Mouse (Mus musculus) kidney, adult 2 months (tissue): ENCODE measurements around the gene Mri1. TPM values are rescaled to one million over a fixed set of nuclear protein-coding genes. Genes with fewer than 3 reads are reported as not detected.
A peak's percentile ranks its signal among the peaks of the same experiment; 100 is the strongest.

ENCODE experiments used
- DNase-seq: peaks from one replicate; pipeline ENCODE4 v3.0.0; 2021
- H3K27ac ChIP-seq: fragments of 200-500 bp; 2 replicates; pipeline ENCODE4 v1.5.1; 2012; ENCODE audit warnings: low read depth, low read length, control low read depth, inconsistent platforms; ENCODE audit not compliant: insufficient read depth
- H3K27me3 ChIP-seq: fragments of 200-500 bp; replicated peaks from 2 replicates; pipeline ENCODE4 v1.6.1; 2012; ENCODE audit warnings: mild to moderate bottlenecking, moderate library complexity, low read length, inconsistent platforms; ENCODE audit not compliant: control insufficient read depth, insufficient read depth
- H3K36me3 ChIP-seq: fragments of 200-500 bp; 2 replicates; pipeline ENCODE4 v1.6.1; 2012; ENCODE audit warnings: mild to moderate bottlenecking, moderate library complexity, low read length, inconsistent platforms; ENCODE audit not compliant: control insufficient read depth, insufficient read depth
- H3K4me1 ChIP-seq: fragments of 200-500 bp; 2 replicates; pipeline ENCODE4 v1.6.1; 2011; ENCODE audit warnings: low read length; ENCODE audit not compliant: control insufficient read depth, insufficient read depth
- H3K4me3 ChIP-seq: fragments of 200-500 bp; 2 replicates; pipeline ENCODE4 v1.5.1; 2011; ENCODE audit warnings: mild to moderate bottlenecking, low read depth, low read length, control low read depth; ENCODE audit not compliant: insufficient read depth
- CTCF ChIP-seq: fragments of 200-500 bp; conservative IDR thresholded peaks from 2 replicates; pipeline ENCODE4 v1.5.1; 2011; ENCODE audit warnings: low read depth, mild to moderate bottlenecking, control low read depth, low read length, moderate library complexity, mixed read lengths; ENCODE audit not compliant: insufficient read depth, insufficient read length
- POLR2A ChIP-seq: fragments of 200-500 bp; IDR thresholded peaks from one replicate; pipeline ENCODE4 v1.6.1; 2011; ENCODE audit warnings: low read depth, low read length, control low read depth
- WGBS: fragments of 180-500 bp; shearing (Covaris S2); methylation state at CpG from one replicate; pipeline ENCODE4 v1.1.7; 2018; 5-methylcytosine and 5-hydroxymethylcytosine counted together
- polyA plus RNA-seq: library from polyadenylated mRNA; depleted of rRNA; stranded (reverse); fragments of >200 nt; gene quantifications from 2 replicates; pipeline ENCODE4 v1.2.3, GENCODE M21; 2012

Mri1 gene
- polyA plus RNA-seq, 1 experiment: 39.3 TPM

- H3K27ac ChIP-seq: no peak overlapping the region
- 89% methylated on average over 5 of the region's 5 CpGs for WGBS
- no peak for TF ChIP-seq POLR2A
- no peak for TF ChIP-seq CTCF
- no peak for DNase-seq
- H3K4me1 ChIP-seq: no peaks in the 10 kb centered on the region
- no peaks in the 10 kb centered on the region for H3K27me3 ChIP-seq
- no peak overlapping the region for H3K4me3 ChIP-seq
- peaks cover 1% of the 10 kb centered on the region; the same call in 1 of the 2 replicates for H3K36me3 ChIP-seq
These were observed 39.0 kb downstream of the Mri1 start for GRCm38 (mm10) chr8:84218143-84218542.

DNA sequence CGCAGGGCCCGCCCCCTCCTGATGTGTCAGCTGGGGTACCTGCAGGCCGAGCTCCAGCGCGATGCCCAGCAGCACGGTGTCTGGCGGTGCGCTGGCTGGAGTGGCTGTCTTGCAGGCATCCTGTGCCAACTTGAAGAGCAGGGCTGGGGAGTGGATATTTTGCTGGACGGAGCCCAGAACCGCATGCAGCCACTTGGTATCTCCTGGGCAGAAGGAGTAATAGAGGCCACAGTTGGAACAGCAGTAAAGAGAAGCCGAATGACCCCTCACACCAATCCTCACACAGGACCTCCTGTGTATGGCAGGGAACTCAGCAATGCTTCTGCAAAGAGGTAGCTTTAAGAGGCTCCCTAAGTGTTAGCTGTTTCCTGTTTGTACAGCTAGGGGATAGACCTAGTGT is 39.9 kb downstream of the Mri1 start:
- DNase-seq: no peak

GRCm38 (mm10) chr8:84213277-84213676 is 43.8 kb downstream of the Mri1 start:
- 93% methylated on average over 4 of the region's 4 CpGs for WGBS
- Histone ChIP-seq H3K27me3 (no peaks in the 10 kb centered on the region), H3K4me1 (peaks cover 7% of the 10 kb centered on the region), H3K27ac (no peak overlapping the region), H3K36me3 (peaks cover 1% of the 10 kb centered on the region; the same call in 1 of the 2 replicates), H3K4me3 (no peak overlapping the region)
- no peak for DNase-seq
- no peak for TF ChIP-seq POLR2A
- TF ChIP-seq CTCF: no peak

More for the DNA sequence above, 39.9 kb downstream of the Mri1 start:
- Histone ChIP-seq H3K27me3 (no peaks in the 10 kb centered on the region), H3K4me3 (no peak overlapping the region), H3K27ac (no peak overlapping the region), H3K4me1 (no peaks in the 10 kb centered on the region), H3K36me3 (peaks cover 1% of the 10 kb centered on the region; the same call in 1 of the 2 replicates)
- 96% methylated on average over 11 of the region's 11 CpGs for WGBS
- TF ChIP-seq POLR2A: no peak

GRCm38 (mm10) chr8:84211881-84212563 is 45.1 kb downstream of the Mri1 start:
- Histone ChIP-seq H3K36me3 (peaks cover 1% of the 10 kb centered on the region; the same call in 1 of the 2 replicates), H3K27me3 (no peaks in the 10 kb centered on the region), H3K27ac (no peak overlapping the region), H3K4me3 (no peak overlapping the region), H3K4me1 (peaks cover 16% of the 10 kb centered on the region)
- no peak for DNase-seq
- 86% methylated on average over 31 of the region's 31 CpGs for WGBS
- TF ChIP-seq POLR2A (no peak), CTCF (no peak)

DNA sequence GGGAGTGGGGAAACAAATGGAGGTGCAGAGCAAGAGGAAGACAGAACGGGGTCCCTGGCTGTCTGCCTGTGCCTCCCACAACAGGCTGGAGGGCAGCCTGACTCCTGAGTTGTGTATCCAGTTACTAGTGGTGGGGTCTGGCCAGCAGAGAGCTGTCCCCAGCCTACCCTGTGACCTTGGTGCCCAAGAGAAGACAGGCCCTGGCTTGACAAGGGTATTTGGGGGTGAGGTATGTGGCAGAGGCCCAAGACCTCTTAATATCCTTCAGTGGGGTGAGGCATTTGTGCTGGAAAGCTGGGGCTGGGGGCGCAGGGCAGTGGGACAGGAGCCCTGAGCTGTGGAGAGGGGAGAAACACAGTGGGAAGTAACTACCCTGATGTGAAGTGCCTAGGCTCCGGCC is 45.9 kb downstream of the Mri1 start:
- DNase-seq: no peak
- Histone ChIP-seq H3K4me1 (peaks cover 16% of the 10 kb centered on the region), H3K4me3 (no peak overlapping the region), H3K27me3 (no peaks in the 10 kb centered on the region), H3K36me3 (no peaks in the 10 kb centered on the region), H3K27ac (no peak overlapping the region)
- 80% methylated on average over 3 of the region's 3 CpGs for WGBS
- no peak for TF ChIP-seq POLR2A
- no peak for TF ChIP-seq CTCF

DNA sequence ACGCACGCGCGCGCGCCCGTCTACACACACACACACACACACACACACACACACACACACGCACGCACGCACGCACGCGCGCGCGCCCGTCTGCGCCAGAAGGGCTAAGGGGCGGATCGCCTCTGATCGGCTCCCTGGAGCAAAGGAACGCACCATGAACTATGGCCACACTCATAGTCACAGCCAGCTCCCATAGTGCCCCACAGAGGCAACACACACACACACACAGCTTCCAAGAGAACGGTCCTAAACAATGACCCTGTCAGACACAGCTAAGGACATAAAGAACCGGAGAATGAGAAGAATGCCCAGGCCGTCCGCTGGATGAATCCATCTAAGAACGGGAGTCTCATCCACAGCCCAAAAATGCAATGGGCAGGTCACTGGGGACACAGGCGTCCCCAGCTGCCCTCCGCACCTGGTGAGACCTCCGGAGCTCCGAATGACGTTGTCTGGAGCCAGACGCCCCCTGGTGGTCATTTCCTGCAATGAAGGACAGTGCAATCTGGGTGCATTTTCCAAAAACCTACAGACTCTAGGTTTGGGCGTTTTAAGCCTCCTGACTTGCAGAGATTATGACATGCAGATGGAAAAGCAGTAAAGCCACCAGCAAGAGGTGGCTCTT is 46.8 kb downstream of the Mri1 start:
- Histone ChIP-seq H3K27ac (no peak overlapping the region), H3K4me1 (peaks cover 16% of the 10 kb centered on the region), H3K36me3 (no peaks in the 10 kb centered on the region), H3K4me3 (no peak overlapping the region), H3K27me3 (no peaks in the 10 kb centered on the region)
- TF ChIP-seq POLR2A: no peak
- TF ChIP-seq CTCF: peak; percentile 78
- WGBS: 59% methylated on average over 34 of the region's 34 CpGs
- peak; percentile 79 for DNase-seq
